Mouse (Mus musculus): ENCODE results near the gene Sel1l3.

The Sel1l3 gene

DNA sequence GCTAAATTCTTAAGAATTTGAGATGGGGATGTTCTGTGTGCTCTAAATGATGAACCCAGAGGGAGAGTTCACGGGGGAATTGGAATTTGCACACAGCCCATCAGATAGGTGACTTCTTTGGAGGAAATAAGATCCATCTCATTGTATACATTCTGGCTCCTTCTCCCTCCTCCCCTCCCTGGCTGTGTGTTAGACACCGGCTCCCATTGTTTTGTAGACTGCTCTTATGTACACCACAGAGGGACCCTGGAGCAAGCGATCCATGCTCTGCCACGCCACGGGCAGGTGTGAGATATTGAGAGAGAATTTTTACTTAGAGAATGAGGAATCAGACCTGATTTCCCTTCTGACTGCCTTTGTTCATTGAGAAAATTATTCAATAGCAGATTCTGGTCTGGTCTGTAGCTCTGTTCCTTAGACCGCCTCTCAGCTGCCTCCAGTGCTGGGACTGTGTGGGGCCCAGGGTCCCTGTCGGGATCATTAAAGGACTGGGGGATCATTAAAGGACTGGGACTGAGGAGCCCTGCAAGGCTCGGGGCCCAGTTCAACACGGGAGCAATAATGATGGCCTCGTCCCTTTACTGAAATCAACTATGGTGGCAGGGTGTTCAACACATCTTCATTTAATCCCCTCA lies 67.6 kb downstream of the Sel1l3 start:
- in situ Hi-C loops (cut with MboI, MseI), result no loop called here

DNA sequence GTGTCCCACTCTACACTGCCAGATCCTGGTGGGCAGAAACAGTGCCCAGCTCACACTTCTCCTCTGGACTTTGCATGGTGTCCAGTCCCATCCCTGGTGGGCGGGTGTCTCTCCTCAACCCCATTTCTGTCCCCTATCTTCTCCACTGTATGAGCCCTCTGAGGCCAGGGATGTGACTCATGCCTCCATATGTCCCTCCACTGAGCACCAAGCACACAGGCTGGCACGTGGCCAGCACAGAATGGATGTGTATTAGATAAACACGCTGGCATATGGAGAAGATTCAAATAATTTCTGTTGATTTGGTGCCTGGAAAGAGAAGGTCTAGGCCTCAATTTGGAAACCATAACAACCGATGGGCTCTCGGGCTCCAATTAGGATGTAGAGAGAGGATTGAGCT lies 71.1 kb downstream of the Sel1l3 start:
- in situ Hi-C loops (cut with MboI, MseI), result no loop called here

DNA sequence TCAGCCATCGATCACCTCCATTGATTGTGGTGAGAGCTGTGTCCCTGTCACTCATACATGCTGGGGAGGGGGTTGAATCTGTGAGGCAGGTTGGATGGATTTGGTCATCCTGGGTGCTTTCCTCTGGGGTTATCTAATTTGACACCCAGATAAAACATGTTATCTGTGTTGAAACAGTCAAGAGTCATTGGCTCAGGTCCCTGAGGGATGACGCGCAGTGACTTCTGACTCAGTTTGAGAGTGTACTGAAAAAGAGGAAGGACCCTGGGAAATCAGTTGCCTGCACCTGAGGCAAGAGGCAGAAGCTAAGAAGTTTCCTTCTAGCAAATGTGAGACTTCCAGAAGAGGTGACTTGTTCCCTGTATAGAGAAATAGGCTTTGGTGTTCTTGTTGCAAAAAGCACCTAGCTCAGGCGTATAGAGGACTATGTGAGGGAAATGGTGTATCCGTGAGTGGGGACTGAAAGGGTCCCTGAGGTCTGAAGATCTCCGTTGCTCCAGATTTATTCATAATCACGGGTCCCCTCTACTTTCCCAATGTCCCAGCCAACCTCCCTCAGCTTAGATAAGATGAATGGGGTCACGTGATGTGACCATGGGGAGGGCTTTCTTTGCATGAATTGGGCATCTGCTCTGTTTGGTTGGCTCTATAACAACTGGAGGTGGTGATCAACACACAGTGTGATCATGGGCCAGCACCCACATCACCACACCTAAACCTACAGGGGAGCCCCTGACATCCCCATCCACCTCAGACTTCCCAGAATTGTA lies 73.4 kb downstream of the Sel1l3 start:
- in situ Hi-C loops (cut with MboI, MseI), result no loop called here

GRCm38 (mm10) chr5:53139566-53139965 lies 74.2 kb downstream of the Sel1l3 start:
- in situ Hi-C loops (cut with MboI, MseI), result no loop called here

- in situ Hi-C loops (cut with MboI, MseI), result no loop called here
Measured at GRCm38 (mm10) chr5:53139140-53139539, 74.6 kb downstream of the Sel1l3 start.

- in situ Hi-C loops (cut with MboI, MseI), result no loop called here
Measured at GRCm38 (mm10) chr5:53138025-53138424, 75.7 kb downstream of the Sel1l3 start.

DNA sequence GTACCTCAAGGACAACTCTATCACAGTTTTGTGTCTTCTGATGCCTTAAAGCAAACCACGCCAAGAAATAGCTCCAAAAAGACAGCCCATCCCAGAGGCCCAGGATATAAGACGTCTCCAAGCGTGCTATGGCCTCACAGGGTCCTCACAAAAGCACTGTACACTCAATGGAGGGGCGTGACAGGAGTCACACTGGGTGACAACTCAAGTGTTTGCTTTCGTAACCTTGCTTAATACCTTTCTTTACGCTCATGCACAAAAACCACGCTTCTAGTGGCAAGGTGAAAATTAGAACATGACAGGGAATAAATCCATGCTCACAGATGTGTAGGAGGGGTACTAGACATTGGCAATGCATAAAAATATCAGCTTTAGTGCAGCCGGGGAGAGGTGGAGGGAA lies 77.7 kb downstream of the Sel1l3 start:
- in situ Hi-C loops (cut with MboI, MseI), result no loop called here

GRCm38 (mm10) chr5:53134003-53134402 lies 79.7 kb downstream of the Sel1l3 start:
- in situ Hi-C loops (cut with MboI, MseI), result no loop called here

DNA sequence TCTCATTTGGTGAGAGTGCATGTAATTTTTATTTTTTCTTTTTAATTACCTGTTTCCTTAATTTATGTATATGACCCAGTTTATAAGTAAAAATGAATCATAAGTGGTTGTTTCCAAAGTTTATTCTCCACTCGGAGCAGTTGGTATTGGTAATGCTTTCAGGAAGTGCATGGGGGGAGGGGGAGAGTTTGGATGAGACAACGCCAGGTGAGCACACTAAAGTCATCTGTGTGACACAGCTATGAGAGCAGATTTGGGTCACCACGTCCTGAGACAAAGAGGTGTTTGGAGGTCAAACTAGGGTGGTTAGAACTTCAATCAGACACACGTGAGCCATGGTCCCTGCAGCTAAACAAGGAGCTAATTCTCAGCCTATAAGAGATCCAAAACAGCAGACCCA lies 89.0 kb downstream of the Sel1l3 start:
- in situ Hi-C loops (cut with MboI, MseI), result no loop called here

- in situ Hi-C loops (cut with MboI, MseI), result no loop called here
Measured at GRCm38 (mm10) chr5:53123525-53124286, 90.0 kb downstream of the Sel1l3 start.

DNA sequence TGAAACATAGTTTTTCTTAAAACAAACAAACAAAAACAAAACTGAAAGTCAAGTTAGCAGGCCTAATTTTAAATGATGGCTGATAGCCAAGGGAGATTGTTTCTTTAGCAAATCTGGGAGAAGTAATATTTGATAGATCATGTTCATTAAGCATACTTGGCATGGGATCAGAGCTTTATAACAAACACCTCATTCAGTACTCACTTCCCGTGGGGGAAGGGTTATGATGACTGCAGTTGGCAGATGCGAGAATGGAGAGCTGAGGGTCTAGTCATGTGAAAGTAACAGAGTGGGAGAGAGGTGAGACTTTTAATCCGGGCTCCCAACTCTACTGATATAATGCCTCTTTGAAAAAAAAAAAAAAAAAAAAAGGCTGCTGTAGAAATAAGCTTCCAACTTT lies 94.0 kb downstream of the Sel1l3 start:
- in situ Hi-C loops (cut with MboI, MseI), result no loop called here

DNA sequence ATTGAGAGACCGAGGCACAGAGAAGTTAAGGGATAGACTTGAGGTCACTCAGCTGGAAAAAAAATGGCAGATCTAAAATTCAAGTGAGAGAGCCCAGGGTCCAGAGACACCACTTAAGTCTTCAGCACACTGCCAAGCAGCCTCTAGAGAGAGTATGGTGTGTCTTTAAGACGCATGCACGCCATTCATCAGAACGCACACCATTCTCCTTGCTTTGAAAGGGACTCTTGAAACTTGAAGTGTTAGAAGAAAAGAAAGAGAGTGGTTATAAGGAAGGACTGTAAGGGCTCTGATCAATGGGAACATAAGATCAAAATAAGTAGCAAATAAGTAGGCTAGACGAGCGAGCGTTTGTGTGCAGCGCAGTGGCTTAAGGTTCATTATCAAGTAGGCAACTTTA lies 95.5 kb downstream of the Sel1l3 start:
- in situ Hi-C loops (cut with MboI, MseI), result no loop called here

DNA sequence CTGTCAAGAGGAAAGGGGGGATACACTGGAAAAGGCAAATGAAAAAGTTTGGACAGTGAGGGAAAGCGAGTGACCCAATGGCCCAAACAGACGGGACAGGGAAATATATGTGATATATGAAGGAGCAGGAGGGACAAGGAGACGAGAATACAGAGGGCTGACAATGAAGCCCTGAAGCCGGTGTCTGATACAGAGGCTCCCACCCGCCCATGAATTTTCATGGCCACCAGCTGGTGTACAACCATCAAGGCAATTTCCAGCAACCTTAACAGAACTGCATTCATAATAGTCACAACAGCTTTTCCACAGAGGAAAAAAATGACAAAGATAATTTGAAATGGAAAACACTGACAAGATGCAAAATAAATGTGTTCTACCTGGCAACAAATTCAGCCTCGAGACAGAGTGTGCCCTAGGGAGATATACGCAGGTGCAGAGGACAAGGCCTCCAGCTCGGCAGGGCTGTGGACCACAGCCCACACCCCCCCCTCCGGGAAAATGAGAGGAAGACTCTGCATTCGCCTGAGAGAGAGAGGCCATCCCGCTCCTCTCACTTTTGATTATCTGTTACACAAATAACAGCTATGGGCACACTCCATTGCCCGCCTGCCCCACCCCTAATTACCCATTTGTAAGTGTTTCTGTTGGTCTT lies 99.0 kb downstream of the Sel1l3 start:
- in situ Hi-C loops (cut with MboI, MseI), result no loop called here

- in situ Hi-C loops (cut with MboI, MseI), result no loop called here
Measured at GRCm38 (mm10) chr5:53112942-53113341, 100.8 kb downstream of the Sel1l3 start.

DNA sequence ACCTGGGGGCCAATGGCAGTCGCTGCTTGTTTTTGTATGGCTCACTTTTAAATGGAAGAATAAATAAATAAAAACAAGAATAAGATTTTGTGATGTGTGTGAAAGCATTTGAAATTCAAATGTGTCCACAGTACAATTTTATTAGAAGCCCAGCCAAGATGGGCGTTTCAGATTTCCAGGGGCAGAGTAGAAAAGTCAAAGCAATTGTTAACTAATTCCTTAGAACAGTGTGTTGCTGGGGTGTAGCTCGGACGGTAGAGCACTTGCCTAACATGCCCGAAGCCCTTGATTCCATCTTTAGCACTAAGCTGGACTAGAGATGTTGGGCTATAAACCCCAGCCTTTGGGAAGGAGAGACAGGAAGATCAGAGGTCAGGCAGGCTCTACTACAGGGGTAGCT lies 102.7 kb downstream of the Sel1l3 start:
- in situ Hi-C loops (cut with MboI, MseI), result no loop called here

DNA sequence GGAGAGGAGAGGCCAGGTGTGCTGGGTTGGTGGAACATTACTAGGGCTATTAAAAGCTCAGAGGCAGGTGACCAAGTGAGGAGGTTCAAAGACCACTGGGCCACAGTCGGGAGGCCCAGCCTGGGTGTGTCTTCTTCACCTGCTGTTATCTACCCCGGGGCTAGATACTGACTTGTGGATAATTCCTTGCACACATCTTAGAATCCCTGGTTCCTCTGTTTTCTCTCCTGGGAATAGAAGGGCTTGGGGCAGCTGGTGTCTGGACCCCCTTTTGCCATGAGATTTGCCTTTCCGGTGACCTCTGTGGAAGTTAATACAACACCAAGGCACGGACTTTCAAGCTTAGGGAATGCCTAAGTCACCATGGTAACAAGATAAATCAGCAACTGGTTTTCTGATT lies 103.5 kb downstream of the Sel1l3 start:
- in situ Hi-C loops (cut with MboI, MseI), result no loop called here

GRCm38 (mm10) chr5:53108668-53109067 lies 105.1 kb downstream of the Sel1l3 start:
- in situ Hi-C loops (cut with MboI, MseI), result no loop called here

DNA sequence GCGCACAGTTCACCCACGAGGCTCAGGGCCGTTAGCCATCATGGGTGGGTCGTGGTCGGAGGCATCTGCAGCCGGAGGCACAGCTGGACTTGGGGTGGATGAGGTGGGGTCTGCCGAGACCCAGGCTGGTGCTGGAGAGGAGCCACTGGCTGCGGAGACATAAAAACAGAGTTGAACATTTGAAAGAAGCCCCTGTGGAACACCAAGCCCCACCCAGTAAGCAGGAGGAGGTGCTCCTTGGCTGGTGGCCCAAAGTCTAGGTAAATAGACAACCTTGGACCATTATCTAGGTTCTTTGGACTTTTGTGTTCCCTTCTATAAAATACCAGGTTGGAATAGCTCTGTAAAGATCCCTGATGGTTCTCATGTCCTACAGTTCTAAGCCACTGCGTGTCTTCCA lies 105.7 kb downstream of the Sel1l3 start:
- in situ Hi-C loops (cut with MboI, MseI), result no loop called here

DNA sequence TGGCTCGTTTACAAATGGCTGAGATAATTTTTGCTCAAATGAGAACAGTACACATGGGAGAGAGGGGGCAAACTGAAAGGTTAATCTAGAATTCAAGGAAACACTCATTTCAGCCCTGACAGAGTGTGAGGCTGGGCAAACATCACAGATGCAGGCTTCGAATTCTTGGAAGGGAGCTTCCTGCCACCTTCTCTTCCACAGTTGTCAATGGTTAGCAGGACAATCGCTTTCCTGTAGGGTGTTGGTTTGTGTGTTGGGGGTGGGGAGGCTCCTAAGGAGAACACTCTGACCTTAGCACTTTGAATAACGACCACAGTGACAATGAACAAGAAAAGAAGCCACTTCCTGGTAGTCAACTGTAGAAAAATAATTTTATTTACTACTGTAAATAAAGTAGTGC lies 107.0 kb downstream of the Sel1l3 start:
- in situ Hi-C loops (cut with MboI, MseI), result no loop called here

GRCm38 (mm10) chr5:53106125-53106524 lies 107.6 kb downstream of the Sel1l3 start:
- in situ Hi-C loops (cut with MboI, MseI), result no loop called here

GRCm38 (mm10) chr5:53105716-53106115 lies 108.0 kb downstream of the Sel1l3 start:
- in situ Hi-C loops (cut with MboI, MseI), result no loop called here

DNA sequence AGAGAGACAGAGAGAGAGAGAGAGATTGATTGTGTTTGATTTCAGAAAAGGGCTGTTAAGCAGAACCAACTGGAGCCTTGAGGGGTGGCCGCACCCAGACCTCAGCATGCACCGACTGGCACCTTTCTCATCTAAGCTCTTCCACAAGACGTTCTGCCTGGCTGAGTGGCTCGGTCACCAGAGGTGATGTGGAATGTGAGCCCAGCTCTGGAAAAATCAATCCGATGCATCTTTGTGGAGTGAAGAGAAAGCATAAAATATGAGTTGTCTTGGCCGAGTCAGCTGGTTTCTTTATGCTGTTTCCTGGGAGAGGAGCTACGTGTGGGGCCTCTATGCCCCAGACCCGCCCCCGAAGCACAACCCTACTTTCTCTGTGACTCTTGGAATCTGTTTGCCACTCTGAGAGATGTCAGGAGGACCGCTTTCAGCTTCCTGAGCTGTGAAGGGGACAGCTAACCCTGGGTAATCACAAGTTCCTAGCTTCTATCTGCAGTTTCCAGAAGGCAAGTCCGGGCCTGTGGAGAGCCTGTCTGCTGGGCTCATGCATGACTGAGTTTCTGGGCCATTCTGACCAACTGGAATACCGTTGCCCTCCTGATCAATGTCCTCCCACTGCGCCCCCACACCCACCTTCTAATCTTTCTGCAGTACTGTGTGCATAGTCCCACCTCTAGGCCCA lies 109.4 kb downstream of the Sel1l3 start:
- in situ Hi-C loops (cut with MboI, MseI), result no loop called here

Data from T-helper 2 cell (primary cell).